Mouse (Mus musculus): Measurements from ENCODE around the gene Slc12a1. TPM values are rescaled to one million over a fixed set of nuclear protein-coding genes. Genes with fewer than 3 reads are reported as not detected.
A peak's percentile ranks its signal among the peaks of the same experiment; 100 is the strongest.

Slc12a1 gene
- polyA plus RNA-seq, 1 experiment from 2014 or later = not detected

DNA sequence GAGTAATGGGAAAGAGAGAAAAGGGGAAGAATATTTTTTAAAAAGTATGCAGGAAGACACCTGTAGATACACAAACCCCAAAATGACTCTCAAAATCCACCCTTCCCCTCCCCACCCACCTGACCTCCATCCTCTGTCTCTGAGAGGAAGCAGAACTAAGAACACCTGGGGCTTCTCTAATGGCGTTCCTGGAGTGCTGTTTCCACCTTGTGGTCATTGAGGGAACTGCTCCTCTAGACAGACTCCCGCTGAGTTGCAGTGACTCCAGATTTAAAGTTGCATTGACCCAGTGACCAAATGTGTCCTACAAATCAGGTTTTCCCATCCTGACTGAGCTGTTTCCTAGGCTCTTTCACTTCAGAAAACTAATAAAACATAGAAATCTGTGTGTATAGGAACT lies 36.9 kb downstream of the Slc12a1 start:
- Histone ChIP-seq H3K27ac (replicated peaks) (no peak overlapping the region), H3K4me3 (ENCODE audit: low read depth, low read length) (no peak overlapping the region), H3K9ac (ENCODE audit: low read length) (no peak overlapping the region), H3K9me3 (ENCODE audit: control insufficient read depth, low read length) (no peaks in the 10 kb centered on the region), H3K4me2 (replicated peaks; ENCODE audit: low read depth) (no peak overlapping the region), H3K4me1 (replicated peaks; ENCODE audit: control insufficient read depth, insufficient read depth) (no peaks in the 10 kb centered on the region), H3K27me3 (ENCODE audit: control insufficient read depth, insufficient read depth, low read length) (no peaks in the 10 kb centered on the region), H3K36me3 (ENCODE audit: control insufficient read depth, insufficient read depth, low read length) (no peaks in the 10 kb centered on the region)
- WGBS = 5% methylated on average over 2 of the region's 2 CpGs
- peak; percentile 97 for TF ChIP-seq CTCF (IDR thresholded peaks at IDR 0.05; ENCODE audit: low read depth)
- no peak for TF ChIP-seq EP300 (optimal IDR thresholded peaks at IDR 0.05)
- ATAC-seq (ENCODE audit: low FRiP score, low TSS enrichment) = no peak
- peak; percentile 58 for DNase-seq (ENCODE audit: low spot score)

DNA sequence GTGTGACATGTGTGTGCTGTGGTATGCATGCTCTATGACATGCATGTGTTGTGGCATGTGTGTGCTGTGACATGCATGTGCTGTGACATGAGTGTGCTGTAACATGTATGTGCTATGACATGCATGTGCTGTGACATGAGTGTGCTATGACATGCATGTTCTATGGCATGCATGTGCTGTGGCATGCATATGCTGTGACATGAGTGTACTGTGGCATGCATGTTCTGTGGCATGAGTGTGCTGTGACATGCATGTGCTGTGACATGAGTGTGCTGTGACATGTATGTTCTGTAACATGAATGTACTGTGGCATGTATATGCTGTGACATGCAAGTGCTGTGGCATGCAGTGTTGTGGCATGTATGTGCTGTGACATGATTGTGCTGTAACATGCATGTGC lies 40.6 kb downstream of the Slc12a1 start:
- Histone ChIP-seq H3K27ac (replicated peaks) (no peak overlapping the region), H3K9ac (ENCODE audit: low read length) (no peak overlapping the region), H3K4me2 (replicated peaks; ENCODE audit: low read depth) (no peak overlapping the region), H3K9me3 (ENCODE audit: control insufficient read depth, low read length) (no peaks in the 10 kb centered on the region), H3K36me3 (ENCODE audit: control insufficient read depth, insufficient read depth, low read length) (no peaks in the 10 kb centered on the region), H3K27me3 (ENCODE audit: control insufficient read depth, insufficient read depth, low read length) (no peaks in the 10 kb centered on the region), H3K4me3 (ENCODE audit: low read depth, low read length) (no peak overlapping the region), H3K4me1 (replicated peaks; ENCODE audit: control insufficient read depth, insufficient read depth) (no peaks in the 10 kb centered on the region)
- no peak for DNase-seq (ENCODE audit: low spot score)
- ATAC-seq (ENCODE audit: low FRiP score, low TSS enrichment) = no peak
- TF ChIP-seq EP300 (optimal IDR thresholded peaks at IDR 0.05) (no peak), CTCF (IDR thresholded peaks at IDR 0.05; ENCODE audit: low read depth) (no peak)

DNA sequence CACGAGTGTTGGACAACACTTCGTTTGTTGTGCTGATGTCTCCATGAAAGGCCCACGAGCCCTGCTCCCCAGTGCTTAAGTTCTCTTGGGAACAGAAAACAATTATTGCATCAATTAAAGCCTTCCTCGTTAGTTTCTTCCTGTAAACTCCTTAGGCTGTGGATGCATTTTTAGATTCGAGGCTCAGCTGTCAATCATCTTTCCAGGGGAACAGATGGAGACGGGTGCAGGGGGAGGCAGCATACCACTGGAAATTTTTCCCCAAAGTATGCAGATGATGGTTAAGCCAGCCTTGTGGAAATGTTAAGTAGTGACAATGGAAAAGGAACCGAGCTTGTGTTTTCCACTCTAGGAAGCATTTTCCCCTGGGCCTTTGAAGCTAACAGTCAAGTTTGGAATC lies 44.5 kb downstream of the Slc12a1 start:
- TF ChIP-seq CTCF (IDR thresholded peaks at IDR 0.05; ENCODE audit: low read depth) (no peak), EP300 (optimal IDR thresholded peaks at IDR 0.05) (no peak)
- Histone ChIP-seq H3K4me2 (replicated peaks; ENCODE audit: low read depth) (no peak overlapping the region), H3K27ac (replicated peaks) (no peak overlapping the region), H3K4me3 (ENCODE audit: low read depth, low read length) (no peak overlapping the region), H3K9me3 (ENCODE audit: control insufficient read depth, low read length) (no peaks in the 10 kb centered on the region), H3K36me3 (ENCODE audit: control insufficient read depth, insufficient read depth, low read length) (no peaks in the 10 kb centered on the region), H3K9ac (ENCODE audit: low read length) (no peak overlapping the region), H3K4me1 (replicated peaks; ENCODE audit: control insufficient read depth, insufficient read depth) (no peaks in the 10 kb centered on the region), H3K27me3 (ENCODE audit: control insufficient read depth, insufficient read depth, low read length) (no peaks in the 10 kb centered on the region)
- DNase-seq (ENCODE audit: low spot score) = no peak
- no peak for ATAC-seq (ENCODE audit: low FRiP score, low TSS enrichment)
- 71% methylated on average over 7 of the region's 7 CpGs for WGBS

DNA sequence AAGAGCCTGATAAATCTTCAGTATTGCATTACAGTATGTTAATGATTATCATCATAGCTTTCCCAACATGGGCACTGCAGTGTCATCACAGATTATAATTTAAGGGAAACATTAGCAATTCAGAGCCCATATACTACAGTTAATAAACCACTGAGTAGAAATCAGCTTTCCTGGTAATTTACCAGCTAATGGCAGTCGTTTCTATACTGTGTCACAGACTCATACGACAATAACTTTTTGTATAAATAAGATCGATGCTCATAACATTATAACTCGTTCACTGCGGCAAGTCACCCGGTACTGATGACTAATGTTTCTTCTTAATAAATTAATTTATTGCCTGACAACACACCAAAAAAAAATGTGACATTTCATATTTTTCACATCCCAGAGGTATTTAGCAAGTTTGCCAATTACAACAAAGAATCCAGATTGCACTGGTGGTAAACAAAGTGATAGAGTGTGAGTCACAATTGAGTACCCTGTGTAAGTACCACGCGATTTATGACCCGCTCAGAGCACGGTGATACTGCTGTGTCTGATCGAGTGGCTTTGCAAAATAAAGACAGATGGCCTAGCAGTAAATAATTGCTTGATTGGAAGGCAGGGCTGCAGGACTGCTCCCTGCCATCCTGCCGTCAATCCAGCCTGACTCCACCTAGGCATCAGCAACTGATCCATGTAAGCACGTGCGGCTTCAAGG lies 56.7 kb downstream of the Slc12a1 start:
- H3K9ac ChIP-seq (ENCODE audit: low read length) = no peak overlapping the region
- H3K4me3 ChIP-seq (ENCODE audit: low read depth, low read length) = no peak overlapping the region
- TF ChIP-seq EP300 (optimal IDR thresholded peaks at IDR 0.05) (no peak), CTCF (IDR thresholded peaks at IDR 0.05; ENCODE audit: low read depth) (no peak)
- DNase-seq (ENCODE audit: low spot score) (no peak), ATAC-seq (ENCODE audit: low FRiP score, low TSS enrichment) (no peak)
- no peak overlapping the region for H3K4me2 ChIP-seq (replicated peaks; ENCODE audit: low read depth)
- no peaks in the 10 kb centered on the region; the same call in 1 of the 2 replicates for H3K4me1 ChIP-seq (replicated peaks; ENCODE audit: control insufficient read depth, insufficient read depth)
- no peaks in the 10 kb centered on the region for H3K9me3 ChIP-seq (ENCODE audit: control insufficient read depth, low read length)
- 71% methylated on average over 14 of the region's 14 CpGs for WGBS
- H3K36me3 ChIP-seq (ENCODE audit: control insufficient read depth, insufficient read depth, low read length) = no peaks in the 10 kb centered on the region
- H3K27ac ChIP-seq (replicated peaks) = no peak overlapping the region
- no peaks in the 10 kb centered on the region for H3K27me3 ChIP-seq (ENCODE audit: control insufficient read depth, insufficient read depth, low read length)

DNA sequence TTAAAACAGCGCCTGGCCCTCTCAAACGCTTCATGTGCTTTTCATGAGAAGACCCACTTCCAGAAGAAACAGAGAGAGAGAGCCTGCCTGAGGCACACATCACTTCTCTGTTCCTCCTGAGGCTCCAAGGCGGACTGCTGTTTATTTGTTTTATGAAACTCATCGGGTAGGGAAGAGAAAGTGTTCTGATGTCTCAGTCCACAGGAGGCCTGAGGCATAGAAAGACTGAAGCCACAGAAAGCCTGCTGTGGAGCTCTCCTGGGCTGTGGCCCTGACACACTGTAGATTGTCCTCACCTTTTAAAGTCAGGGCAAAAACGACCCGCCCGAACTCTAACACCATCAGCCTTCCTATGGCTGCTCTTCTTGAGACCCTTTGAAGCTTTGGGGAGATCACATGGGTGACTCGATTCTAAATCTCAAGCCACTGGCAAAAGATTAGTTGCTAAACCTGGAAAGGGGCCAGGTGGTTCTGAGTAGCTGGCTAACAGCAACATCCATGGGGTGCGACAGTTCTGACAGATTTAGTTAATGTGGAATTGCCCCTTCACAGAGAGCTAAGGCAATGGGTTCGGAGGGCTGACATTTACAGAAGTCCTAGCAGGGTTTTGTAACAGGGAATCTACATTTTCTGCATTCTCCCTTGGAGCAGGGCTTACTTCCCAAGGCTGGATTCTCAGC lies 59.7 kb downstream of the Slc12a1 start:
- Histone ChIP-seq H3K27me3 (ENCODE audit: control insufficient read depth, insufficient read depth, low read length) (no peaks in the 10 kb centered on the region), H3K4me2 (replicated peaks; ENCODE audit: low read depth) (no peak overlapping the region), H3K36me3 (ENCODE audit: control insufficient read depth, insufficient read depth, low read length) (no peaks in the 10 kb centered on the region), H3K9ac (ENCODE audit: low read length) (no peak overlapping the region), H3K27ac (replicated peaks) (no peak overlapping the region), H3K4me3 (ENCODE audit: low read depth, low read length) (no peak overlapping the region), H3K4me1 (replicated peaks; ENCODE audit: control insufficient read depth, insufficient read depth) (no peaks in the 10 kb centered on the region; the same call in 1 of the 2 replicates), H3K9me3 (ENCODE audit: control insufficient read depth, low read length) (no peaks in the 10 kb centered on the region)
- TF ChIP-seq EP300 (optimal IDR thresholded peaks at IDR 0.05) = no peak
- no peak for TF ChIP-seq CTCF (IDR thresholded peaks at IDR 0.05; ENCODE audit: low read depth)
- no peak for DNase-seq (ENCODE audit: low spot score)
- ATAC-seq (ENCODE audit: low FRiP score, low TSS enrichment) = no peak
- WGBS = 59% methylated on average over 10 of the region's 10 CpGs

DNA sequence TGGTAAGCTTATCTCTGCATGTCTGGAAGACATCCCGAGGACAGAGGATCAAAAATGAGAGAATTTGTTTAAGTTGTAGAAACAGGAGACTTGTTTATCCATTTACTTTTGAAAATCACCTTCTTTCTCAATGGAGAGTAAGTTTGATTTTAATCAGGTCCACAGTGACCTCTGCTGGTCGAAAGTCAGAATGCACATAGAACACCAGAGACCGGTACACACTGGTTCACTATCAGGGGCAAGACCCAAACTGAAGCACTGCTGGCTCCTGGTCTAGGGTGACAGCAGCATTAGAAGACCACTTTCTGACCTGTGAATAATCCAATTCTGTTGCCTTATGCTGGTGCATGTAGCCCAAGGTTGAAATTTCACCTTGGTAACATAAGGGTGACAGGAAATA lies 62.3 kb downstream of the Slc12a1 start:
- WGBS = 2% methylated on average over 3 of the region's 3 CpGs
- TF ChIP-seq CTCF (IDR thresholded peaks at IDR 0.05; ENCODE audit: low read depth) = peak; percentile 85
- TF ChIP-seq EP300 (optimal IDR thresholded peaks at IDR 0.05) = no peak
- no peak for ATAC-seq (ENCODE audit: low FRiP score, low TSS enrichment)

More for the DNA sequence above, 62.3 kb downstream of the Slc12a1 start:
- Histone ChIP-seq H3K27ac (replicated peaks) (no peak overlapping the region), H3K9me3 (ENCODE audit: control insufficient read depth, low read length) (no peaks in the 10 kb centered on the region), H3K4me2 (replicated peaks; ENCODE audit: low read depth) (no peak overlapping the region), H3K4me1 (replicated peaks; ENCODE audit: control insufficient read depth, insufficient read depth) (no peaks in the 10 kb centered on the region; the same call in 1 of the 2 replicates), H3K27me3 (ENCODE audit: control insufficient read depth, insufficient read depth, low read length) (no peaks in the 10 kb centered on the region), H3K4me3 (ENCODE audit: low read depth, low read length) (no peak overlapping the region), H3K9ac (ENCODE audit: low read length) (no peak overlapping the region), H3K36me3 (ENCODE audit: control insufficient read depth, insufficient read depth, low read length) (no peaks in the 10 kb centered on the region)
- DNase-seq (ENCODE audit: low spot score) = peak; percentile 74
